Mouse (Mus musculus): ENCODE measurements around the gene Nmt1. TPM values are rescaled to one million over a fixed set of nuclear protein-coding genes. Genes with fewer than 3 reads are reported as not detected.

Gene Nmt1
- total and polyA plus RNA-seq, 3 experiments = 84.5 to 205 (median 115) TPM

GRCm38 (mm10) chr11:103103621-103104020 is 75.6 kb downstream of the Nmt1 start:
- TF ChIP-seq MAX (IDR thresholded peaks at IDR 0.05; ENCODE audit: low read length) (no peak), MXI1 (IDR thresholded peaks at IDR 0.05; ENCODE audit: low read depth, low read length) (no peak), SIN3A (IDR thresholded peaks at IDR 0.05; ENCODE audit: low read length) (no peak), CTCF (conservative IDR thresholded peaks at IDR 0.05 in 1 of 2, IDR thresholded peaks at IDR 0.05 in 1 of 2; ENCODE audit: low read depth in 2 of 2, low read length in 2 of 2) (no peak), JUN (IDR thresholded peaks at IDR 0.05; ENCODE audit: insufficient read depth, low read depth, low read length) (no peak), NRF1 (IDR thresholded peaks at IDR 0.05; ENCODE audit: low read depth, low read length) (no peak), ZKSCAN1 (IDR thresholded peaks at IDR 0.05; ENCODE audit: borderline replicate concordance, low read depth, low read length) (no peak), UBTF (IDR thresholded peaks at IDR 0.05; ENCODE audit: low read depth, low read length) (no peak), ETS1 (conservative IDR thresholded peaks at IDR 0.05; ENCODE audit: low read depth, low read length) (no peak), SMC3 (IDR thresholded peaks at IDR 0.05; ENCODE audit: low read depth, low read length) (no peak), ZMIZ1 (IDR thresholded peaks at IDR 0.05; ENCODE audit: low read depth, low read length) (no peak), CHD1 (IDR thresholded peaks at IDR 0.05; ENCODE audit: low read depth, low read length) (no peak), KAT2A (IDR thresholded peaks at IDR 0.05; ENCODE audit: insufficient replicate concordance, low read length) (no peak), TCF12 (IDR thresholded peaks at IDR 0.05; ENCODE audit: low read depth, low read length) (no peak), JUND (conservative IDR thresholded peaks at IDR 0.05; ENCODE audit: low read depth, low read length) (no peak), IRF4 (IDR thresholded peaks at IDR 0.05; ENCODE audit: low read depth, low read length) (no peak), RAD21 (IDR thresholded peaks at IDR 0.05; ENCODE audit: low read depth, low read length) (no peak)
- dilution Hi-C loops (cut with MboI; ENCODE audit: extremely low pct_ligation_motif_present, extremely low pct_unique_long_range_greater_than_20kb, low sequenced_read_pairs) = no loop called here
- peak overlapping the region; percentile 73 for H3K9ac ChIP-seq (ENCODE audit: insufficient read depth, low read depth)
- in situ Hi-C loops (cut with MboI; ENCODE audit: low pct_ligation_motif_present, low pct_unique_long_range_greater_than_20kb, low sequenced_read_pairs) = loop anchor here (5.0 kb wide), 2 partner anchors 54 to 224 kb away; no protein-coding TSS in a partner anchor
- H3K9me3 ChIP-seq (replicated peaks; ENCODE audit: low read length) = no peaks in the 10 kb centered on the region
- H3K36me3 ChIP-seq (replicated peaks in 1 of 2; ENCODE audit: control insufficient read depth in 1 of 2, insufficient read depth in 1 of 2, low read length in 1 of 2) = peaks cover 26 to 49% of the 10 kb centered on the region in 2 experiments
- H3K4me3 ChIP-seq (replicated peaks in 1 of 3; ENCODE audit: low read depth in 2 of 3, low read length in 2 of 3, poor library complexity in 1 of 3) = peak overlapping the region; percentile 61 to 81 (median 62)
- H3K4me2 ChIP-seq (ENCODE audit: insufficient read depth, low read depth, poor library complexity, severe bottlenecking) = peak overlapping the region; percentile 54
- H3K27me3 ChIP-seq (replicated peaks) = peaks cover 6% of the 10 kb centered on the region
- H3K4me1 ChIP-seq (ENCODE audit: control insufficient read depth in 1 of 2, insufficient read depth in 2 of 2) = peaks cover 30 to 68% of the 10 kb centered on the region in 2 experiments
- H3K79me2 ChIP-seq (replicated peaks; ENCODE audit: control insufficient read depth, extremely low read depth, insufficient read depth, poor library complexity, severe bottlenecking) = peaks cover 28% of the 10 kb centered on the region
- DNase-seq (ENCODE audit: extremely low read depth) = no peak
- no peak overlapping the region for H3K27ac ChIP-seq (ENCODE audit: insufficient read depth, low read depth)

- in situ Hi-C loops (cut with MboI; ENCODE audit: low pct_ligation_motif_present, low pct_unique_long_range_greater_than_20kb, low sequenced_read_pairs) (loop anchor here (5.0 kb wide), 2 partner anchors 53 to 223 kb away; no protein-coding TSS in a partner anchor), dilution Hi-C loops (cut with MboI; ENCODE audit: extremely low pct_ligation_motif_present, extremely low pct_unique_long_range_greater_than_20kb, low sequenced_read_pairs) (no loop called here)
- Histone ChIP-seq H3K79me2 (replicated peaks; ENCODE audit: control insufficient read depth, extremely low read depth, insufficient read depth, poor library complexity, severe bottlenecking) (peaks cover 26% of the 10 kb centered on the region), H3K27ac (ENCODE audit: insufficient read depth, low read depth) (peak overlapping the region; percentile 38; the same call in 1 of the 2 replicates), H3K9ac (ENCODE audit: insufficient read depth, low read depth) (peak overlapping the region; percentile 73; the same call in 1 of the 2 replicates), H3K9me3 (replicated peaks; ENCODE audit: low read length) (no peaks in the 10 kb centered on the region), H3K4me3 (replicated peaks in 1 of 3; ENCODE audit: low read depth in 2 of 3, low read length in 2 of 3, poor library complexity in 1 of 3) (peak overlapping the region in 2 of 3 experiments; percentile 24 to 61), H3K36me3 (replicated peaks in 1 of 2; ENCODE audit: control insufficient read depth in 1 of 2, insufficient read depth in 1 of 2, low read length in 1 of 2) (peaks cover 28 to 50% of the 10 kb centered on the region in 2 experiments), H3K4me1 (ENCODE audit: control insufficient read depth in 1 of 2, insufficient read depth in 2 of 2) (peaks cover 25 to 60% of the 10 kb centered on the region in 2 experiments), H3K4me2 (ENCODE audit: insufficient read depth, low read depth, poor library complexity, severe bottlenecking) (peak overlapping the region; percentile 54), H3K27me3 (replicated peaks) (peaks cover 6% of the 10 kb centered on the region)
- TF ChIP-seq MAX (IDR thresholded peaks at IDR 0.05; ENCODE audit: low read length) (no peak), IRF4 (IDR thresholded peaks at IDR 0.05; ENCODE audit: low read depth, low read length) (0 out of 2 replicates have a peak, but pooled peaks have one; percentile 7), MEF2A (IDR thresholded peaks at IDR 0.05; ENCODE audit: borderline replicate concordance, low read depth, low read length) (no peak), MXI1 (IDR thresholded peaks at IDR 0.05; ENCODE audit: low read depth, low read length) (no peak), HCFC1 (IDR thresholded peaks at IDR 0.05; ENCODE audit: low read depth, low read length) (peak; percentile 62), USF1 (IDR thresholded peaks at IDR 0.05; ENCODE audit: low read depth, low read length) (no peak), ZC3H11A (IDR thresholded peaks at IDR 0.05; ENCODE audit: low read depth, low read length) (no peak), NRF1 (IDR thresholded peaks at IDR 0.05; ENCODE audit: low read depth, low read length) (no peak), TCF12 (IDR thresholded peaks at IDR 0.05; ENCODE audit: low read depth, low read length) (no peak), BHLHE40 (IDR thresholded peaks at IDR 0.05; ENCODE audit: low read depth, low read length) (no peak), ZMIZ1 (IDR thresholded peaks at IDR 0.05; ENCODE audit: low read depth, low read length) (no peak), POLR2AphosphoS2 (IDR thresholded peaks at IDR 0.05; ENCODE audit: low read depth, low read length) (no peak), UBTF (IDR thresholded peaks at IDR 0.05; ENCODE audit: low read depth, low read length) (no peak), JUND (conservative IDR thresholded peaks at IDR 0.05; ENCODE audit: low read depth, low read length) (no peak), EP300 (IDR thresholded peaks at IDR 0.05; ENCODE audit: low read length) (no peak), CTCF (conservative IDR thresholded peaks at IDR 0.05 in 1 of 2, IDR thresholded peaks at IDR 0.05 in 1 of 2; ENCODE audit: low read depth in 2 of 2, low read length in 2 of 2) (no peak), ETS1 (conservative IDR thresholded peaks at IDR 0.05; ENCODE audit: low read depth, low read length) (no peak), RAD21 (IDR thresholded peaks at IDR 0.05; ENCODE audit: low read depth, low read length) (no peak), SIN3A (IDR thresholded peaks at IDR 0.05; ENCODE audit: low read length) (peak; percentile 63; the same call in 1 of the 2 replicates), SMC3 (IDR thresholded peaks at IDR 0.05; ENCODE audit: low read depth, low read length) (no peak), RCOR1 (conservative IDR thresholded peaks at IDR 0.05; ENCODE audit: low read depth, low read length) (no peak), TBP (conservative IDR thresholded peaks at IDR 0.05; ENCODE audit: low read depth, low read length) (no peak), ZNF384 (IDR thresholded peaks at IDR 0.05; ENCODE audit: low read depth, low read length) (no peak)
- DNase-seq (ENCODE audit: extremely low read depth) = peak; percentile 82
Measured at GRCm38 (mm10) chr11:103104469-103104868, 76.5 kb downstream of the Nmt1 start.
